Mouse (Mus musculus): ENCODE measurements at regions not wholly inside any gene's neighbourhood (a gene's known extent, or its start where the extent isn't known, plus 50 kb on each side); places are given as distances from the start of the nearest gene placed in this dataset.

- DNase-seq (ENCODE audit: low spot score in 2 of 2), result no peak
Observed at GRCm38 (mm10) chr2:34043064-34043463, 155.3 kb upstream of the Mvb12b start.

- DNase-seq (ENCODE audit: low spot score in 2 of 2), result no peak
Observed at GRCm38 (mm10) chr2:34042336-34042735, 154.6 kb upstream of the Mvb12b start.

GRCm38 (mm10) chr2:34038982-34039381, 151.2 kb upstream of the Mvb12b start:
- no peak for DNase-seq (ENCODE audit: low spot score in 2 of 2)

GRCm38 (mm10) chr2:34033212-34033611, 145.5 kb upstream of the Mvb12b start:
- no peak for DNase-seq (ENCODE audit: low spot score in 2 of 2)

DNA sequence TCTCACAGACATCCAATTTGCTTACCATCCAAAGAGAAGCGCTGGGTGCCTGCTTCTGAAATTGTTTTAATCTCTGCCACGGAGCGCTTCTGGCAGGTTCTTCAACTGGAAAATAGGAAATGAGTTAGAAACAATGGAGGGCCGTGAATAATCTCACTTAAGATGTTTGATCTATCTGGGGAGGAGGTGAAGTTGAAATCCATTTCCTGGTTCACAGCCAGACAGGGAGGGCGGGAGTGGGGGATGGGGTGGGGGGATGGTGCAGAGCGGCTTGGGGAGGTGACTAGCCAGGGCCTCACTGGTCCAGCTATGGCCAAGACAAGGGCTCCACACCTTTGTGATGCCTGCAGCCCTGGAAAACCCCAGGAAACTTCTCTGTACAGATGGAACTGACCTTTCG, 143.7 kb upstream of the Mvb12b start:
- DNase-seq (ENCODE audit: low spot score in 2 of 2), result no peak

DNA sequence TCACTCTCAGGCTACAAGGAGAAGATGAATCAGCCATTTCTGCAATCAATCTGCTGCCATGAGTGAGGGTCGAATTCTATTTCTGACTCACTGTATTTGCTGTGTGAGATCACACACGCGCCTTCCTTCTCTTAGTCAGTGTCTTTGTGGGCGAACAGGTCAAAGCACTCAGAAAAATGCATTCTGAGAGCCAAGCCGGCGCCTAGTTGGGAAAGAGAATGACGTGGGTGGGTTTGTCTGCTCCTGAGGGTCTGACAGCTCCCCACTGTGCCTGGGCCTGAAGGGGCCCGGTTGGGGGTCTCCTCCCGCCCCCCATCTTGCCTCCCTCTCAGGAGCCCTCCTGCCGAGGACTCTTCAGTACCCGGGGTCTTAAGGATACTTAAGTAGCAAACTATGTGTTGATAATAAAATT, 143.3 kb upstream of the Mvb12b start:
- DNase-seq (ENCODE audit: low spot score in 2 of 2), result no peak

DNA sequence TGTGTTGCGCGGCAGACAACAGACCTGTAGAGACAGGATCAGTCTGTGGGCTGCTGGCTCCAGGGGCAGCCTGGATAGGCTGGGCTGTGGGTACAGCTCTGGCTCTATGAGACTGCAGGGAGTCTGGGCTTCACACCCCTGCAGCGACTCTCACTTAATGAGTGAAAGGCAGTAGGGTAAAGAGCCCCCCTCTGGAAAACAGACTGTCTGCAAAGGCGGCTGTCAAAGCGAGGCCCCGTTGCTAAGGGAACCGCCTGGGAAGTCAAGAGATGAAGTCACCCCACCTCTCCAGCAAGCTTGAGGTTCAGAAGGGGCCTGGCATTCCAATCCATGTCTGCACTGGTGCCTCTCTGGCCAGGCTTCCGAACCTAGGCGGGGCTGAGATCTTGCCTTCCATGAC, 139.7 kb upstream of the Mvb12b start:
- no peak for DNase-seq (ENCODE audit: low spot score in 2 of 2)

DNA sequence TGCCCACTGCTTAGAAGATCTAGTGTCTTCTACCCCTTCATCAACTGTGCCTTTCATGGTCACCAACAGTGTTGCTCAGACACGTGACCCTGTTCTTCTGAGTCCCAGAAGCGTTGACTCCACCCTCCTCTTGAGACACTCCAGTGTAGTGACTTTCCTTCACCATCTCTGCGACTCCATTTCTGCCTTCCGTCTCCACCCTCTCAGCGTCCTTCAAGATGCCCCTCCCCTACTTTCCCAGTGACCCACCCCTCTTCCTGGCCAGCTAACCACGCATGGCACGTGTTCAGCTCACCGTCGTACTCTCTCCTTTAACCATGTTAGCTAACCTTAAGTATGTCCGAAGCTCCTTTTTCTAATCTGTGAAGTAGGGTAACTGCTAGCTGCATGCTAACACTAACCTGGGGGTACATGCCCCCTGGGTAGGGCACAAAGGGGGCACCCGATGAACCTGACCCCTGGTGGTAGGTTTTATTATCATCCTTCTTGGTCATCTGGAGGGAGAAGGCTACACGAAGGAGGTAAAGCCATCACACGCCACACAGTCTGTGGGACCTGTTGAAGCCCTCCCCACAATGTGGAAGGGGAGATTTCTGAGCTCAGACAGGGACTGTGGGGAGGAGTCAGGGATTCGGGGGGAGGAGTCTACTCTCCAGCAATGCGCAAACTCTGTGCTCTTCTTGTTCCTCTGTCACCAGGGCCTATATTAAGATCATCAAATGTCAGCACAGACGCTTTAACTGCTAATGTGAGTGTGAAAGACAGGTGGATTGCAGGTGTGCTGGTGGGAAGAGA, 139.0 kb upstream of the Mvb12b start:
- DNase-seq (ENCODE audit: low spot score in 2 of 2), result no peak

- DNase-seq (ENCODE audit: low spot score in 2 of 2), result peak in 1 of 2 experiments; percentile 3
Observed at GRCm38 (mm10) chr2:34025715-34026360, 138.1 kb upstream of the Mvb12b start.

DNA sequence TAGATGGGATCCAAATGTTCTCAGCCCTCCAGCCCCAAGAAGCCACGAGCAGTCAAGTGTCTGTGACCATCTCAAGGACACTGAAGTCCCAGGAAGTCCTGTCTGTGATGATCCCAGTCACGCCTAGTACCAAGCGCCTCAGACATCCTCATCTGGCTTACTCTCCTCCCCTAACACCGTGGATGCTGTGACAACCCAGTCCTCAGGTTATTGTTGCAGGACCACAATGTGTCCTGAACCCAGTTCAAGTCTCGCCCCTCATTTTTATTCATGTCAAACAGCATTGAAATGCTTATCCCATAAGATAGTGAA, 129.4 kb upstream of the Mvb12b start:
- no peak for DNase-seq (ENCODE audit: low spot score in 2 of 2)

DNA sequence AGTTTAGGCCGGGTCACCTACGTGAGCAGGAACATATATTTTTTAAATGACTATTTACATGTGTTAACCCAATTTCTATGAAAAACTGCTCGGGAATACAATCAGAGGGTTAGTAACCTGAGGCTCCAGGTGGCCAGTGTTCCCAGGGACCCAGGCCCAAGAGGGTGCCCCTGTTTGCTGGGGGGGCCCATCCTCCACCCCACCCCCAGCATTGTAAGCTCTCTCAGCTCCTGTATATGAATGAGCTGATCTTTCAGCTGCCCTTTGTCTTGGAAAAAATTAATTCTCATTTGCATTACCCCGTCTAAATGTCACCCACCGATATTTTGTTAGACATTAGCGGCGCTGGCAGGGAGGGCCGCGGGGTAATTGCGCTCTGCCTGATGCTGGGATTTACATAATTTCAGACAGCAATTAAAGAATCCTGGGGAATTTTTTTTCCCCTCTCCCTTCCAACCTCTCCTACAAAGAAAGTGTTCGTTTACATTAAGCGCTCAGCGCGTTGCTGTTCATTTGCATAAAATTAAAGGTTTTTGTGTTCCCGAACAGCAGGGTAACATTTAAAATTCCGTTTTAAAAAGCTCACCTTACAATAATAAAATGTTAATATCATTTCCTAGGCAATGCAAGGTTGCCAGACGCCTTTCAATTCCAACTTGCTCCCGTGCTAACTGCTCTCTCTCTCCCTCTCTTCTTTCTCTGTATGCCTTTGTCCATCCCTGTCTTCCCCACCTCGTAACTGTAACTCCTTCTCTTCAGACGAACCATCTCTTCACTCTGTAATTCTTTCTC, 128.8 kb upstream of the Mvb12b start:
- no peak for DNase-seq (ENCODE audit: low spot score in 2 of 2)

DNA sequence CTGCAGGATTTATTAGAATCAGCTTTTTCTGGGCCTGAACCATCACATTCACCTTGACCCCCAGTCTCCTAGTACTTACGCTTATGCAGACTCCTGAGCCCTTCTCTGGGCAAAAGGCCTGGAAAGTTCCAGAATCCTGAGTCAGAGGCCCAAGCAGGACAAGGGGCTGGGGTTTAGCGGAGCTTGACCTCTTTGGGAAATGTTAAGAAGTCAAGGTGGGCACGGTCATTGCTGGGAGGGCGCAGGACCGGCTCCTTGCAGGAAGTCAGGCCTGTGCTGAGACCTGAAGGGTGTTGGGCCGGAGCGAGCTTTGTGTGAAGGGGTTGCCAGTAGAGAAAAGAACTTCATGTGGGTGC, 127.9 kb upstream of the Mvb12b start:
- no peak for DNase-seq (ENCODE audit: low spot score in 2 of 2)

- no peak for DNase-seq (ENCODE audit: low spot score in 2 of 2)
Observed at GRCm38 (mm10) chr2:34014868-34015639, 127.3 kb upstream of the Mvb12b start.

- DNase-seq (ENCODE audit: low spot score in 2 of 2), result no peak
Observed at GRCm38 (mm10) chr2:34010166-34010565, 122.4 kb upstream of the Mvb12b start.

GRCm38 (mm10) chr2:34007916-34008315, 120.2 kb upstream of the Mvb12b start:
- DNase-seq (ENCODE audit: low spot score in 2 of 2), result no peak

- DNase-seq (ENCODE audit: low spot score in 2 of 2), result no peak
Observed at GRCm38 (mm10) chr2:33997106-33997505, 109.4 kb upstream of the Mvb12b start.

- no peak for DNase-seq (ENCODE audit: low spot score in 2 of 2)
Observed at GRCm38 (mm10) chr2:33996331-33996730, 108.6 kb upstream of the Mvb12b start.

DNA sequence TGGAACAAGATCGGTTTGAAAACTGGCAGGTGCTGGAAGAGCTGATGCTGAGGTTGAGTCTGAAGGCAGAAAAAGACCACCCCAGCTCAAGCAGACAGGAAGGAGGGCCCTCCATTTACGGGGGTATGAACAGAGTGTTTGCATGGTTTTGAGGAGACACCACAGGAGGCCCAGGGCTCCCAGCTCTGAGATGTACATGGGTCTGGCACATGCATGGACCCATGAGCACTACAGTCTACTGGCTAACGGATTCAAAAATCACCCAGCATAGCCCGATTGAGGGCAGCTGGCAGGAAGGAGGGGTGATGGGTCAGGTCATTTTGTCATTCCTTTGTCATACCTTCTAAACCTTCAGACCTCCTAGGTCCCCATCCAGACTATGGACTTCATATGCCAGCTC, 103.6 kb upstream of the Mvb12b start:
- DNase-seq (ENCODE audit: low spot score in 2 of 2), result no peak

GRCm38 (mm10) chr2:33990711-33991110, 103.0 kb upstream of the Mvb12b start:
- DNase-seq (ENCODE audit: low spot score in 2 of 2), result no peak

DNA sequence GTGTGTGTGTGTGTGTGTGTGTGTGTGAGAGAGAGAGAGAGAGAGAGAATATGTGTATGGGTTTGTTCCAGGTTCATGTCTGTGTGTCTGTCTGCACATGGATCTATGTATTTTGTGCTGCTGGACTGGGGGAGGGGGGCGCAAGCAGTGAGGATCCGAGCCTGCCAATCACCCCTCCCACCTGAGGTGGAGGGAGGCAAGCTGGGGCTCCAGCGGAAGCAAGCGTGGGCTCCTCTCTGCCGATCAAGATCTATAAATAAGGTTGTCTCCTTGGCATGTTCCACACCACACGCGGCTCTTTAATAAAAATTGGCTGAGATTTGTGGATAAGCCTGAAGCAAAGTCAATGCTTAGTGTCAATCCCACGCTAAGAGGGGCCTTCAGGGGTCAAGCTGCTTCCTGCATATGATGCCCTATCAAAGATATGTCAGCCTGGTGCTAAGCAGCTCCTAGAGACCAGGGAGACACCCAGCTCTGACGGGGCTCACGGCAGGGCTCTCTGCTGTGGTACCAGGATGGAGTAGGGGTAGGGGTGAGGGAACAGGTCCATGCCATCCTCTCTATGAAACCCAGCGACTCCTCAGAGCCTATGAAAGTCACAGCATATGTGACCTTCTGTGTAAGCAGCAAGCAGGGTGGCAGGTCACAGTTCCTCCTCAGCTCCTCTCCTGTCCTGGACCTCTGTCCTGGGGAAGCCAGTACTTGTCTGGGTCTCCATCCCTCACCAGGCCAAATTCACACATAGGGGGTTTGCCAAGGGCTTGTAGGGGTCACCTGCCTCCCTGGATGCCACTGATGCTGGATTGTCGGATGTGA, 102.0 kb upstream of the Mvb12b start:
- DNase-seq (ENCODE audit: low spot score in 2 of 2), result no peak

- no peak for DNase-seq (ENCODE audit: low spot score in 2 of 2)
Observed at GRCm38 (mm10) chr2:33986420-33986819, 98.7 kb upstream of the Mvb12b start.
